Mouse (Mus musculus): Measurements from ENCODE around the gene Bsn. TPM values are rescaled to one million over a fixed set of nuclear protein-coding genes. Genes with fewer than 3 reads are reported as not detected.

The Bsn gene
- polyA plus RNA-seq, 1 experiment = 0.56 TPM

DNA sequence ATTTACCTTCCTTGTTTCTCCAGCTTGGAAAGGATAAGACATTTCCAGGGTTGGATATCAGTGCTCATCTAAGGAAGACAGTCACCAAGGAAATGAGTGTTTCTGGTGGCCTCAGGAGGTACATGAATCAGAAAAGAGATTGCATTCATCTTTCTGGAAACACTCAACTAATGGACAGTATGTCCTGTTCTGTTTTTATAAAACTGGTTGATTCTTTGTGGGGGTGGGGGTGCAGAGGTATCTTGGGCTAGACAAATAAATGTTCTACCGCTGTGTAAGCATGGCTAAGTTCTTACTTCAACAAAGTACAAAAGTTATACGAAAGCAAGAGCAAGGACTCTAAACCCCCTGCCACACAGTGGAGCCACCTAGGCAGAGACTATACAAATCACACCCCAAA is 42.7 kb upstream of the Bsn start:
- no peak for TF ChIP-seq TCF3 (IDR thresholded peaks at IDR 0.05; ENCODE audit: insufficient read length, low read depth)

DNA sequence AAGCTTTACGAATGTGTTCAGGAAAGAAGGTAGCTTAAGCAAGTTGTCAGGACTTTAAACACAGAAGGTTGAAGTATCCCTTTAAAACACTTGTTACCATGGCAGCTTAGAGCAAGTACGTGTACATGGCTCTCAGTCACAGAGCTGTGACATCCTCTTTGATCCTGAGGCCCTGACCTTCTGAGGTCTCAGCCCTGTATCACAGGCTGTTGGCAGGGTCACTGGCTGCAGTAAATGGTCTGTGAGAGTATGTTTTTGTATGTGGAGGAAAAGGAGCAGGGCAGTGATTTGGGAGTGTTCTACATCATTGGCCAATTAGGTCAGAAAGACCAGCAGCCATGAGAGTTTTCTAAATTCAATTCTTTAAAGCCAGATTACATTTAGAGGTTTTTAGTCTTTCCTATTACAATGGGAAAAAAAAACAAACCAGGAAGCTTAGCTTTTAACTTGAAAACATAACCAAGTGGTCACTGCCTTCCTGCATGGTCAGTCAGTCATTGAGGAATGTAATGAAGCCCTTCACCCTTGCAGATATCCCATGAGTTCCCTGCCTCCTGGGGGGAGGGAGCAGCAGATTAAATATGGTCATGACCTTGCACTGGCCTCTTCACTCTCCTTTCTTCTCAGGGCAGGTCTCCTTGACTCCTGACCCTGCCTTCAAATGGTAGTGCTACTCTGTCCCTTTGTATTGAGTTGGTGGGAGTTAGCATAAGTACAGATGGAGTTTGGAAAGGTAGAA is 37.9 kb upstream of the Bsn start:
- Histone ChIP-seq H3K4me3 (no peak overlapping the region), H3K79me2 (ENCODE audit: control insufficient read depth, insufficient read depth) (peaks cover 50% of the 10 kb centered on the region), H3ac (ENCODE audit: control insufficient read depth, insufficient read length) (no peak overlapping the region), H3K27me3 (ENCODE audit: control insufficient read depth, insufficient read depth, insufficient read length) (no peaks in the 10 kb centered on the region), H3K36me3 (ENCODE audit: control insufficient read depth, insufficient read depth) (peaks cover 14% of the 10 kb centered on the region), H3K4me2 (ENCODE audit: low read depth) (no peak overlapping the region)
- TF ChIP-seq TCF12 (IDR thresholded peaks at IDR 0.05; ENCODE audit: insufficient read depth, poor library complexity, severe bottlenecking) (no peak), CEBPB (IDR thresholded peaks at IDR 0.05; ENCODE audit: insufficient read depth, poor library complexity, severe bottlenecking) (no peak), E2F4 (IDR thresholded peaks at IDR 0.05; ENCODE audit: insufficient read depth) (no peak), SRF (IDR thresholded peaks at IDR 0.05; ENCODE audit: control insufficient read depth, insufficient read length, low read depth) (no peak), MYOG (IDR thresholded peaks at IDR 0.05; ENCODE audit: control insufficient read depth in 1 of 3, insufficient read depth in 1 of 3, insufficient read length in 2 of 3, low read depth in 2 of 3) (no peak), USF1 (IDR thresholded peaks at IDR 0.05; ENCODE audit: low read depth) (no peak), REST (IDR thresholded peaks at IDR 0.05; ENCODE audit: insufficient read depth, insufficient read length) (no peak), POLR2AphosphoS2 (IDR thresholded peaks at IDR 0.05; ENCODE audit: insufficient read length, low read depth) (no peak), MYOD1 (IDR thresholded peaks at IDR 0.05; ENCODE audit: control insufficient read depth in 1 of 3, insufficient read length in 2 of 3, low read depth in 2 of 3) (no peak), MAX (IDR thresholded peaks at IDR 0.05; ENCODE audit: low read depth) (no peak), POLR2A (IDR thresholded peaks at IDR 0.05; ENCODE audit: insufficient read length, low read depth) (no peak), TCF3 (IDR thresholded peaks at IDR 0.05; ENCODE audit: insufficient read length, low read depth) (no peak)

More for the DNA sequence above, 42.7 kb upstream of the Bsn start:
- peaks cover 18% of the 10 kb centered on the region for H3K36me3 ChIP-seq (ENCODE audit: control insufficient read depth, insufficient read depth)
- no peak overlapping the region for H3K4me3 ChIP-seq
- no peaks in the 10 kb centered on the region for H3K27me3 ChIP-seq (ENCODE audit: control insufficient read depth, insufficient read depth, insufficient read length)
- H3ac ChIP-seq (ENCODE audit: control insufficient read depth, insufficient read length) = no peak overlapping the region
- H3K79me2 ChIP-seq (ENCODE audit: control insufficient read depth, insufficient read depth) = peaks cover 54% of the 10 kb centered on the region
- H3K4me2 ChIP-seq (ENCODE audit: low read depth) = no peak overlapping the region

DNA sequence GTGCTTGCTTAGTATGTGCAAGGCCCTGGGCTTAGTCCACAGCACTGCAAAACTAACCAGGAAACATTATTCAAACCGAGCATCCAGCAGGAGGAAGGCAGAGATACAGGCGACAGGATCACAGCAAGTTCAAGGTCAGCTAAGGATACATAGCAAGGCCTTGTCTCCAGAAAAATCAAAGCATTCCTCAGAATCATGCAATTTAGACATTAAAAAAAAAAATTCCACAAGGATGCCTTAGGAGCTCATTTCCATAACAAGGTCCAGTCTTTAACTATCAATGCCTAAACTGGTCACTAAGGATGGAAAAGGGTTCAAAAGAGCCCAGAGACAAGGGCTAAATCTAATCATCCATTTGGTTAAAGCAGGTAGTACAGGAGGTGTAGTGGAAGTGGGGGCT is 35.0 kb upstream of the Bsn start:
- H3K27me3 ChIP-seq (ENCODE audit: control insufficient read depth, insufficient read depth, insufficient read length) = no peaks in the 10 kb centered on the region
- no peak overlapping the region for H3ac ChIP-seq (ENCODE audit: control insufficient read depth, insufficient read length)
- peaks cover 59% of the 10 kb centered on the region for H3K79me2 ChIP-seq (ENCODE audit: control insufficient read depth, insufficient read depth)
- H3K4me3 ChIP-seq = no peak overlapping the region
- peaks cover 6% of the 10 kb centered on the region for H3K36me3 ChIP-seq (ENCODE audit: control insufficient read depth, insufficient read depth)
- TF ChIP-seq E2F4 (IDR thresholded peaks at IDR 0.05; ENCODE audit: insufficient read depth) (no peak), TCF3 (IDR thresholded peaks at IDR 0.05; ENCODE audit: insufficient read length, low read depth) (no peak), MYOD1 (IDR thresholded peaks at IDR 0.05; ENCODE audit: control insufficient read depth in 1 of 3, insufficient read length in 2 of 3, low read depth in 2 of 3) (no peak), TCF12 (IDR thresholded peaks at IDR 0.05; ENCODE audit: insufficient read depth, poor library complexity, severe bottlenecking) (no peak), MAX (IDR thresholded peaks at IDR 0.05; ENCODE audit: low read depth) (no peak), USF1 (IDR thresholded peaks at IDR 0.05; ENCODE audit: low read depth) (no peak), SRF (IDR thresholded peaks at IDR 0.05; ENCODE audit: control insufficient read depth, insufficient read length, low read depth) (no peak), CEBPB (IDR thresholded peaks at IDR 0.05; ENCODE audit: insufficient read depth, poor library complexity, severe bottlenecking) (no peak), MYOG (IDR thresholded peaks at IDR 0.05; ENCODE audit: control insufficient read depth in 1 of 3, insufficient read depth in 1 of 3, insufficient read length in 2 of 3, low read depth in 2 of 3) (no peak), POLR2AphosphoS2 (IDR thresholded peaks at IDR 0.05; ENCODE audit: insufficient read length, low read depth) (no peak), POLR2A (IDR thresholded peaks at IDR 0.05; ENCODE audit: insufficient read length, low read depth) (no peak), REST (IDR thresholded peaks at IDR 0.05; ENCODE audit: insufficient read depth, insufficient read length) (no peak)
- H3K4me2 ChIP-seq (ENCODE audit: low read depth) = no peak overlapping the region

DNA sequence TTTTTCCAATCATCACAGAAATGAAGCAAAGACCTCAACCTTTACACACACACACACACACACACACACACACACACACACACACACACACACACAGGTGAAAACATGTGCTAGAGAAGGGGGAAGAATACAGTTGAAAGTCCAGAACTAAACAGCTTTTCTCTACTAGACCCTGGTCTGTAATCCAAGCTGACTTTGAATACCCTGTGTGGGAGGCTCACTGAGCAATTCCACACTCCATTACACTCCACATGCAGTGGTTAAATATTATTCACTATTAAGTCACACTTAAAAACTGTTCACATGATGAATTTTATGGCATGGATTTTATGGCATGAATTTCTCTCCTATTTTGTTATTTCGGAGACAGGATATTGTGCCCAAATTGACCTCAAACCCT is 33.4 kb upstream of the Bsn start:
- H3K27me3 ChIP-seq (ENCODE audit: control insufficient read depth, insufficient read depth, insufficient read length) = no peaks in the 10 kb centered on the region
- H3K4me3 ChIP-seq = no peak overlapping the region
- H3ac ChIP-seq (ENCODE audit: control insufficient read depth, insufficient read length) = no peak overlapping the region
- peaks cover 3% of the 10 kb centered on the region for H3K36me3 ChIP-seq (ENCODE audit: control insufficient read depth, insufficient read depth)
- peak overlapping the region; percentile 4 for H3K4me2 ChIP-seq (ENCODE audit: low read depth)
- H3K79me2 ChIP-seq (ENCODE audit: control insufficient read depth, insufficient read depth) = peaks cover 65% of the 10 kb centered on the region
- TF ChIP-seq POLR2AphosphoS2 (IDR thresholded peaks at IDR 0.05; ENCODE audit: insufficient read length, low read depth) = no peak
- TF ChIP-seq MYOD1 (IDR thresholded peaks at IDR 0.05; ENCODE audit: control insufficient read depth in 1 of 3, insufficient read length in 2 of 3, low read depth in 2 of 3) = no peak
- TF ChIP-seq MAX (IDR thresholded peaks at IDR 0.05; ENCODE audit: low read depth) = no peak
- no peak for TF ChIP-seq CEBPB (IDR thresholded peaks at IDR 0.05; ENCODE audit: insufficient read depth, poor library complexity, severe bottlenecking)
- TF ChIP-seq USF1 (IDR thresholded peaks at IDR 0.05; ENCODE audit: low read depth) = no peak
- TF ChIP-seq TCF3 (IDR thresholded peaks at IDR 0.05; ENCODE audit: insufficient read length, low read depth) = no peak
- no peak for TF ChIP-seq SRF (IDR thresholded peaks at IDR 0.05; ENCODE audit: control insufficient read depth, insufficient read length, low read depth)
- TF ChIP-seq TCF12 (IDR thresholded peaks at IDR 0.05; ENCODE audit: insufficient read depth, poor library complexity, severe bottlenecking) = no peak
- no peak for TF ChIP-seq REST (IDR thresholded peaks at IDR 0.05; ENCODE audit: insufficient read depth, insufficient read length)
- no peak for TF ChIP-seq POLR2A (IDR thresholded peaks at IDR 0.05; ENCODE audit: insufficient read length, low read depth)
- no peak for TF ChIP-seq MYOG (IDR thresholded peaks at IDR 0.05; ENCODE audit: control insufficient read depth in 1 of 3, insufficient read depth in 1 of 3, insufficient read length in 2 of 3, low read depth in 2 of 3)
- TF ChIP-seq E2F4 (IDR thresholded peaks at IDR 0.05; ENCODE audit: insufficient read depth) = no peak
